Mouse (Mus musculus): ENCODE data around the gene Fgd5. TPM values are rescaled to one million over a fixed set of nuclear protein-coding genes. Genes with fewer than 3 reads are reported as not detected.
"Not testable (repeated sequence)": the region's sequence is repeated elsewhere in the genome, so short reads cannot be mapped to it uniquely, and the experiment has no call there.

Fgd5 gene
- polyA plus RNA-seq, 1 experiment from 2014 or later = 7.0 TPM

DNA sequence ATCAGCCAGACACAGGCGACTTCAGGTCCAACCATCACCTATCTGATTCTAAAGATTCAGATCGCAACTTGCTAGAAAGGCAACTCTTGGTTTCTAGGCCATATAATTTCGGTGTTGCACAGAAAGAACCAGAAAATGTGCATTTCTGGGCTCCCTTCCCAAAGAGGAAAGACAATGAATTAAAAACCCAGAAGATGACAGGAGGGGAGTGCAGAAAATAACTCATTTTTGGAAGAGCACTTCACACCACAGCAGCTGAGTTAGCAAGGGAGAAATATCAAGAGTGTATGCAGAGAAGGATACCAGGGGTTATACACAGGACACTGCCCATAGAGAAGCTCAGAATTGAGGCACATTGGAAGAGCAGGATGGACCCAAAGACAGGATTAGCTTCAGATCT, 106.3 kb downstream of the Fgd5 start:
- Histone ChIP-seq H3K36me3 (no peaks in the 10 kb centered on the region), H3K9me3 (no peaks in the 10 kb centered on the region), H3K9ac (no peak overlapping the region), H3K27ac (no peak overlapping the region), H3K4me3 (replicated peaks) (no peak overlapping the region), H3K27me3 (replicated peaks) (no peaks in the 10 kb centered on the region), H3K4me2 (replicated peaks) (no peak overlapping the region), H3K4me1 (replicated peaks) (no peaks in the 10 kb centered on the region)
- WGBS = 79% methylated on average over 3 of the region's 3 CpGs
- ATAC-seq = no peak

DNA sequence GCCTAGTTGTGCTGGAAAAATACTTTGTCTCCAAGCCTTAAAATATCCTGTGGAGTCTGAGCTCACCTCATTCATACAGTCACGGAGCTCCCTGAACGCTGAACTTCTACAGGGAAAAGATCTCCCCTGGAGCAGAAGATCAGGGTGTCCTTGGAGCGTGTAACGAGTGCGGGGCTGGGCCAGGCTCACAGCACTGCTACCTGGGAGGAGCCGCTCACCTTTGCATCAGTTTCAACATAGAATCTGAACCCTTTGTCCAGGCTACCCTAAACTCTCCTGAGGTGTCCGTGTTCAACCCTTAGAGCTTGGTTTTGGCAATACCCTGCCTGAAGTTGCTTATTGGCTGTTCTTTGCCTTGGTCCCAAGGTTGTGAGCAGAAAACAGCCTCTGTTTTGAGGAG, 110.5 kb downstream of the Fgd5 start:
- H3K9me3 ChIP-seq; H3K4me1 ChIP-seq (replicated peaks); H3K27me3 ChIP-seq (replicated peaks); H3K4me2 ChIP-seq (replicated peaks); H3K27ac ChIP-seq; H3K4me3 ChIP-seq (replicated peaks); ATAC-seq; H3K36me3 ChIP-seq; H3K9ac ChIP-seq: not testable (repeated sequence)
- 87% methylated on average over 7 of the region's 7 CpGs for WGBS

DNA sequence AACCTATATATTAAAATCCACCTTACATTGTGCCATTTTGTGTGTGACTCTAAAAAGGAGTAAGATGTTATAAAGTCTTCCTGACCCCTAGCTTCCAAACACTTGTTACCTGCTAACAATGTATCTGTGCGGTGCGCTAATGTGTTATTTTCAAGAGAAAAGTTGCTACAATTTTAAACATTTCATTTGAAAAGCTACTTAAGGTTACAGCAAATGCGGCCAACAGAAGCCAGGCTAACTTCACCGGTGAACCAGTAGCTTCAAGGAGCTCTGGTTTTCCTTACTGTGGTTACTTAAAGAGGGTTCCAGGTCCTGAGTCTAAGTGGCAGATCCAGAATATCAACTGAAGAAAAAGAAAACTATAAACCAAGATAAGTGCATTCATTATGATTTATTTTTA, 111.3 kb downstream of the Fgd5 start:
- no peak overlapping the region for H3K27ac ChIP-seq
- H3K27me3 ChIP-seq (replicated peaks) = no peaks in the 10 kb centered on the region
- 89% methylated on average over 4 of the region's 4 CpGs for WGBS
- no peak overlapping the region for H3K9ac ChIP-seq
- 0 out of 2 replicates have a peak, but pooled peaks cover 13% of the 10 kb centered on the region for H3K4me1 ChIP-seq (replicated peaks)
- H3K9me3 ChIP-seq = no peaks in the 10 kb centered on the region
- H3K4me2 ChIP-seq (replicated peaks) = no peak overlapping the region
- no peak overlapping the region for H3K4me3 ChIP-seq (replicated peaks)
- no peak for ATAC-seq
- no peaks in the 10 kb centered on the region for H3K36me3 ChIP-seq

DNA sequence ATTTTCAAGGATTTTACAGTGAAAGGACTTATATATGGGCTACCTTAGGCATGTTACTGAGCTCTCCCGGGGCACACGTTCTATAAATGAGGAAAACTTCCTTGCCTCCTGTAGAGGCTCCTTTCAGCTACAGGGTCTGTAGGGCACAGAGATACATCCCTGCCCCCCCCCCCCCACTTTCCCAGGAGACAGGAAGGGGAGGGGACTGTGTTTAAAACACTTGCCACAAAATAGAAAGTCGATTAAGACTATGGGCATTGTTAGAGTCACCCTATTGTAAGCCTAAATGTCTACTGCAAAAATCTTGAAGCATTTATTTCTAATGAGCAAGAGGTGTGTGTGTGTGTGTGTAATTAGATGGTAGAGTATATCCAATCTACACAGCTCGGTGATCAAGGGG, 111.8 kb downstream of the Fgd5 start:
- ATAC-seq = no peak
- H3K36me3 ChIP-seq = no peaks in the 10 kb centered on the region
- H3K4me1 ChIP-seq (replicated peaks) = 0 out of 2 replicates have a peak, but pooled peaks cover 17% of the 10 kb centered on the region
- no peaks in the 10 kb centered on the region for H3K9me3 ChIP-seq
- H3K4me3 ChIP-seq (replicated peaks) = peak overlapping the region; percentile 98
- peak overlapping the region; percentile 97 for H3K9ac ChIP-seq
- H3K27ac ChIP-seq = peak overlapping the region; percentile 100
- H3K27me3 ChIP-seq (replicated peaks) = no peaks in the 10 kb centered on the region
- peak overlapping the region; percentile 73 for H3K4me2 ChIP-seq (replicated peaks)
- 4% methylated on average over 4 of the region's 4 CpGs for WGBS

DNA sequence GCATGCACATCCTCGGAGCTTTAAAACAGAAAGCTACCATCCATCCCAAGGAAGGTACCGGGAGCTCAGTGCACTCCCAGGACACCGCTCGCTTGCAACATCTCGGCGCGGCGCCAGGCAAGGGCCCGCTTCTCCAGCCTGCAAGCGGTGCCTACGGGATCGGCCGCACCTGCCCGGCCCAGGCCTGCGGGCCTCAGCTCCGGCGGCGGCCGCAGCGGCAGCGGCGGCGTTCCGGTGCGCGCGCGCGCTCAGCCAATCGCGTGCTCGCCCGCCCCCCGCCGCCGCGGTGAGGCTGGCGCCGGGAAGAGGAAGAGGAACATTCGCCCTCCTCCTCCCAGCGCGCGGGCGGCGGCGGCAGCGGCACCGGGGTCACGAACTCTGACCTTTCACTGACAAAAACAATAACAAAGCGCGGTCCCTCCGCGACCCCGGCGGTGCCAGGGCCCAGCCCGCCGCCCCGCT, 112.5 kb downstream of the Fgd5 start, which contains the start of gene Nr2c2:
Gene Nr2c2, plus strand, starts transcription at position 261 of the 462 bp plus-strand sequence.
- 0 out of 2 replicates have a peak, but pooled peaks cover 17% of the 10 kb centered on the region for H3K4me1 ChIP-seq (replicated peaks)
- peak within 1 kb of the TSS; percentile 97 for H3K9ac ChIP-seq
- no peaks in the 10 kb centered on the region for H3K9me3 ChIP-seq
- WGBS = under 1% methylated on average over 54 of the region's 58 CpGs
- ATAC-seq = peak; percentile 74
- peak within 1 kb of the TSS; percentile 100 for H3K27ac ChIP-seq
- peak within 1 kb of the TSS; percentile 98 for H3K4me3 ChIP-seq (replicated peaks)
- H3K27me3 ChIP-seq (replicated peaks) = no peaks in the 10 kb centered on the region
- no peaks in the 10 kb centered on the region for H3K36me3 ChIP-seq
- H3K4me2 ChIP-seq (replicated peaks) = peak within 1 kb of the TSS; percentile 73

DNA sequence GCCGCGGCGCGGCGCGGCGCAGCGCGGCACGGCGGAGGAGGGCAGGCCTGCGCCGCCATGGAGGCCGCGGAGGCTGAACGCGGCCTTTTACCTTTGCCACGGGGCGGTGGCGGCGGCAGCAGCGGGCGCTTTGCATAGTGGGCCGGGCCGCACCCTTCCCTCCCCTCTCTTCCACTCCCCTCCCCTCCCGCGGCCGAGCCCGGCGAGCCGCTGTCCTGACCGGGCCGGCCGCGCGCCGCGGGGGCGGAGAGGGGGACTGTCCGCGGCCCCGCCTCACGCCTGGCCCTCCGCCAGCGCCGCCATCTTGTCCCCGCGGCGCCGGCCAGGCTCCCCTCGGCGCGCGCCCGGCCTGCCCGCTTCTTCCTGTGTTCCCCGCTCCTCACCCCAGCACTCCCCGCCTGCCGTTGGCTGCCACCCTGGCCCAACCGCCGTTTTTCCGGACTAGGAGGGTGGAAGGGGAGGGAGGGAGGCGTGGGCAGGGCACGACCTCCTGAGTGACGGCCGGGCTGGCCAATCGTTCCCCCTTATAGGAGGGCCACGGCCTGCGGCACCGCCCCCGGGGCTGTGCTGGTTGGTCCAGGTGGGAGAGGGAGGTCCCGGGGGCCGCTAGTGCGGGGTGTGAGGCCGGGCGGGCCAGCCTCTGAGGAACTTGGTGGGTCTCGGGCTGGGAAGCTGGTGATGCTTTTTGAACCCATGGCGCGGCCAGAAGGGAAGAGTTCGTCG, 113.2 kb downstream of the Fgd5 start:
- peak overlapping the region; percentile 100 for H3K27ac ChIP-seq
- under 1% methylated on average over 64 of the region's 81 CpGs for WGBS
- no peaks in the 10 kb centered on the region for H3K9me3 ChIP-seq
- H3K4me2 ChIP-seq (replicated peaks) = peak overlapping the region; percentile 73
- H3K36me3 ChIP-seq = no peaks in the 10 kb centered on the region
- no peaks in the 10 kb centered on the region for H3K27me3 ChIP-seq (replicated peaks)
- H3K4me3 ChIP-seq (replicated peaks) = peak overlapping the region; percentile 98
- H3K4me1 ChIP-seq (replicated peaks) = 0 out of 2 replicates have a peak, but pooled peaks cover 17% of the 10 kb centered on the region
- H3K9ac ChIP-seq = peak overlapping the region; percentile 97
- ATAC-seq = peak; percentile 99

DNA sequence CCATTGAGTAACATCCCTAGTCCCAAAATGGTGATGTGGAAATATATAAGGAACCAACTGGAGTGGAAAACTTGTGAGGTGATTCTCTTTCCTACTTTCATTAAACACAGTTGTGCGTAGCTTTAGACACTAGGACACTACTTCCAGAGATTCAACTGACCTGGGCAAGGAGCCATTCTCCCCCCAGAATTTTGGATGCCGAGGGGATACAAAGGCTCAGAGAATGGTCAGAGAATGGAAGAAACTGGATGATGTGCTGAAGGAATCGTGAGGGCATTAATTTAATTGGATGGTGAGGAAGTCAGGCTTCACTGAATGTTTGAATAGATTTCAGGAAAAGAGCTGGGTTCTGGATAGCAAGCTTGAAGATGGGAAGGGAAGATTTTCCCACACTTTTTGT, 114.1 kb downstream of the Fgd5 start:
- no peaks in the 10 kb centered on the region for H3K9me3 ChIP-seq
- peak overlapping the region; percentile 62 for H3K4me2 ChIP-seq (replicated peaks)
- H3K36me3 ChIP-seq = no peaks in the 10 kb centered on the region
- peak overlapping the region; percentile 100 for H3K27ac ChIP-seq
- peak overlapping the region; percentile 97 for H3K9ac ChIP-seq
- no peak for ATAC-seq
- no peaks in the 10 kb centered on the region for H3K27me3 ChIP-seq (replicated peaks)
- 0 out of 2 replicates have a peak, but pooled peaks cover 17% of the 10 kb centered on the region for H3K4me1 ChIP-seq (replicated peaks)
- 33% methylated on average over 3 of the region's 3 CpGs for WGBS
- peak overlapping the region; percentile 98 for H3K4me3 ChIP-seq (replicated peaks)

DNA sequence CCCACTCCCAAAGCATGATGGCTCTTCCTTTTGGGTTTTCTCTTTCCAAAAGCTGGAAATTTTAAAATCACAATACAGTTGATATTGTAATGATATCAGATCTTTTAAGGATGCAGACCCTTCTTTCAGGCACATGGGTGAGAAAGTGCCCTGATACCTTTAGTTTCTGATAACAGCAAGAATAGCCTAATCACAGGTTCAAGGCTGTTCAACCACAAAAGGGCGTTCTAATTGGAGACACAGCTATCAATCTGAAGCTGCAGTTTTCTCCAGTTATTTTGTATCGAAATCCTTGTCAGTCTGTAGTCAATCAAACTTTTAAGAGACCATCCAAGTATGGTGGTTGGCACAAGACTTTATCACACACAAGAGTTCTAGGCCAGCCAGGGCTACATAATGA, 115.2 kb downstream of the Fgd5 start:
- Histone ChIP-seq H3K9me3 (no peaks in the 10 kb centered on the region), H3K4me2 (replicated peaks) (no peak overlapping the region), H3K27me3 (replicated peaks) (no peaks in the 10 kb centered on the region), H3K4me3 (replicated peaks) (no peak overlapping the region), H3K9ac (no peak overlapping the region), H3K36me3 (no peaks in the 10 kb centered on the region), H3K27ac (no peak overlapping the region), H3K4me1 (replicated peaks) (0 out of 2 replicates have a peak, but pooled peaks cover 17% of the 10 kb centered on the region)
- no peak for ATAC-seq
- 88% methylated on average over 2 of the region's 2 CpGs for WGBS

DNA sequence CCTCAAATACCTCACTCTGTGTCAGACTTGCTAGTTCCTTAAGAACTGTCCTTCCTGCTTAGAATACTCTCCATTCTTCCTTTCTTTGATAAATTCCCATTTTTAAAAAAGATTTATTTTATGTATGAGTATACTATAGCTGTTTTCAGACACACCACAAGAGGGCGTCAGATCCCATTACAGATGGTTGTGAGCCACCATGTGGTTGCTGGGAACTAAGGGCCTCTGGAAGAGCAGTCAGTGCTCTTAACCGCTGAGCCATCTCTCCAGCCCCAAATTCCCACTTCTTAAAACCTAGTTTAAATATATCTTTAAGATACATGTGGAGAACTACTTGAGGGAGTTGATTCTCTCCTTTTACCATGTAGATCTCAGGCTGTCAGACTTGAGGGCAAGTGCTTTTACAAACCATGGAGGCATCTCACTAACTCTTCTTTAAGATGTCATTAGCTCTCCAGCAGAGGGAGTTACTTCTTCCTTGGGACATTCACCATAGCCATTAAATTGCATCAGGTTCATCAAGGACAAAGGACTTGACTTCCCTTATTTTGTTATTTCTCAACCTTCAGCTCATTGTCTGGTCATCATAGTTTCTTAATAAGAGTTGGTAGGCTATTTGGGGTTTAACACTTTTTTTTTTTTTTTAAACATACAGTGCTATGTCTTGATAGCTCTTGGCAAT, 122.1 kb downstream of the Fgd5 start:
- Histone ChIP-seq H3K9ac (no peak overlapping the region), H3K4me1 (replicated peaks) (no peaks in the 10 kb centered on the region), H3K36me3 (no peaks in the 10 kb centered on the region), H3K27ac (no peak overlapping the region), H3K4me2 (replicated peaks) (no peak overlapping the region), H3K27me3 (replicated peaks) (no peaks in the 10 kb centered on the region), H3K9me3 (no peaks in the 10 kb centered on the region), H3K4me3 (replicated peaks) (no peak overlapping the region)
- 77% methylated on average over 2 of the region's 2 CpGs for WGBS
- ATAC-seq = no peak

DNA sequence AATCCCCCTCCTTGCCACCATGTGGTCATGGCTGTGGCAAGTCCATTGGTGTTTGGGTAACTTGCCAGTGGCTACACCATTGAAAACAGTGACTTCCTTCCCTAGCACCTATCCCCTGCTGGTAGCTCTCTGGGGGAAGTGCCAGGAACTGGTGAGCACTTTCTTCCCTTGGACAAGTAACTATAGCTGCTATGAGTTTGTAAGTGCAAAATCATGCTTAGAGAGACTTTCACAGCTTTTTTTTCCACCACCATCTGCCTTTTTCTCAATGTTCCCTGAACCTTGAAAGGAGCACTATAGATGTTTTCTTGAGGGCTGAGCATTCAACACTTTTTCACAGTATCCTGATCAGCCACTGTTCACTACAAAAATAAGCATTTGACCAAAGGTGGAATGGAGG, 145.9 kb downstream of the Fgd5 start:
- ATAC-seq = no peak
- no peak overlapping the region for H3K27ac ChIP-seq
- no peak overlapping the region for H3K4me2 ChIP-seq (replicated peaks)
- no peaks in the 10 kb centered on the region for H3K36me3 ChIP-seq
- H3K4me1 ChIP-seq (replicated peaks) = no peaks in the 10 kb centered on the region
- H3K9me3 ChIP-seq = no peaks in the 10 kb centered on the region
- H3K27me3 ChIP-seq (replicated peaks) = no peaks in the 10 kb centered on the region
- no peak overlapping the region for H3K4me3 ChIP-seq (replicated peaks)
- no peak overlapping the region for H3K9ac ChIP-seq

Data from intestine, embryonic 15.5 days (tissue).